Mouse (Mus musculus) cerebellum, adult 9-11 months (tissue): ENCODE data around the gene Tmem251.
A peak's percentile ranks its signal among the peaks of the same experiment; 100 is the strongest.

Experiments used
- DNase-seq: peaks from one replicate; pipeline ENCODE4 v3.0.0; 2022

Tmem251 gene

GRCm38 (mm10) chr12:102743589-102744574, at the start of gene Tmem251, which contains the start of gene Moap1:
Tmem251 (plus strand) TSS chr12:102743762.
Moap1 (minus strand) TSS chr12:102743661.
- peak; percentile 91 for DNase-seq

GRCm38 (mm10) chr12:102695369-102696239, 48.0 kb upstream of the Tmem251 start:
- DNase-seq, result peak; percentile 53

GRCm38 (mm10) chr12:102696635-102697354, 46.8 kb upstream of the Tmem251 start:
- DNase-seq, result peak; percentile 37

GRCm38 (mm10) chr12:102697381-102697780, 46.2 kb upstream of the Tmem251 start:
- no peak for DNase-seq

- peak; percentile 47 for DNase-seq
Measured at GRCm38 (mm10) chr12:102698089-102698684, 45.4 kb upstream of the Tmem251 start.

GRCm38 (mm10) chr12:102699156-102699555, 44.4 kb upstream of the Tmem251 start:
- DNase-seq, result no peak

GRCm38 (mm10) chr12:102700453-102700852, 43.1 kb upstream of the Tmem251 start:
- DNase-seq, result no peak

- DNase-seq, result peak; percentile 61
Measured at GRCm38 (mm10) chr12:102701691-102702207, 41.8 kb upstream of the Tmem251 start.

- peak; percentile 76 for DNase-seq
Measured at GRCm38 (mm10) chr12:102702356-102703110, 41.0 kb upstream of the Tmem251 start.

- DNase-seq, result peak; percentile 69
Measured at GRCm38 (mm10) chr12:102703111-102703412, 40.5 kb upstream of the Tmem251 start.

GRCm38 (mm10) chr12:102703441-102703840, 40.1 kb upstream of the Tmem251 start:
- peak; percentile 73 for DNase-seq

GRCm38 (mm10) chr12:102703921-102704408, 39.6 kb upstream of the Tmem251 start:
- peak; percentile 67 for DNase-seq

- DNase-seq, result peak; percentile 75
Measured at GRCm38 (mm10) chr12:102704457-102705198, 38.9 kb upstream of the Tmem251 start, which contains the start of gene Itpk1. Itpk1 (minus strand) TSS chr12:102704930.

- DNase-seq, result peak; percentile 94
Measured at GRCm38 (mm10) chr12:102705216-102705871, 38.2 kb upstream of the Tmem251 start.

- peak; percentile 46 for DNase-seq
Measured at GRCm38 (mm10) chr12:102705906-102706640, 37.5 kb upstream of the Tmem251 start.

GRCm38 (mm10) chr12:102706833-102707463, 36.6 kb upstream of the Tmem251 start:
- DNase-seq, result peak; percentile 41

GRCm38 (mm10) chr12:102708220-102708619, 35.3 kb upstream of the Tmem251 start:
- peak; percentile 53 for DNase-seq

- peak; percentile 40 for DNase-seq
Measured at GRCm38 (mm10) chr12:102709896-102710295, 33.7 kb upstream of the Tmem251 start.
